In genomic region chr19:23687296-23688021, GRCm38 (mm10) we compare ENCODE assay signal across 8 mouse cellular contexts. TPM values are rescaled to one million over a fixed set of nuclear protein-coding genes. Genes with fewer than 3 reads are reported as not detected.
DNase-seq lines count a peak whose midpoint lies in the region; ATAC-seq and TF ChIP-seq lines count a peak whose summit lies in the region.

Ptar1 (plus strand) TSS chr19:23687429.

- intact Hi-C loops in left cerebral cortex, postnatal 10 days (cut with DNase I) = loop anchor here (2.0 kb wide), 1 partner anchor 71 kb away; the partner anchor contains the start of gene Apba1

- DNase-seq in adrenal gland, adult (ENCODE audit: inconsistent age in 2 of 2, low spot score in 1 of 2) = peak; percentile 93 to 98
- peak; percentile 97 for DNase-seq in gastrocnemius, postnatal 10 days
- DNase-seq in induced T-regulatory cell, adult 2 months (ENCODE audit: low read depth) = peak; percentile 91
- peak; percentile 74 to 94 for DNase-seq in left cerebral cortex, postnatal 10 days (ENCODE audit: extremely low spot score in 1 of 2, low spot score in 2 of 2)
- peak; percentile 90 to 93 for DNase-seq in right cerebral cortex, postnatal 10 days (ENCODE audit: low spot score in 2 of 2)
- DNase-seq in urinary bladder, postnatal 14 days (ENCODE audit: low spot score) = peak; percentile 91

- TF ChIP-seq POLR2A in cortical plate, adult 2 months (IDR thresholded peaks at IDR 0.05; ENCODE audit: extremely low read depth, insufficient read depth, low read length) = peak; percentile 71; the same call in 1 of the 2 replicates

- no peak for TF ChIP-seq CTCF in cortical plate, adult 2 months (IDR thresholded peaks at IDR 0.05; ENCODE audit: extremely low read depth, insufficient read depth, low read length)

- peaks cover 2% of the 10 kb centered on the region; the same call in 1 of the 2 replicates for H3K4me1 ChIP-seq in cortical plate, adult 2 months (ENCODE audit: control insufficient read depth, insufficient read depth, low read length)

- peak; percentile 97 for ATAC-seq in megakaryocyte progenitor cell, adult 5-6 weeks (replicated peaks; ENCODE audit: poor library complexity)

- peak within 1 kb of the TSS; percentile 89 for H3K4me3 ChIP-seq in cortical plate, adult 2 months (ENCODE audit: insufficient read depth, low read length)

- peak within 1 kb of the TSS; percentile 100 for H3K27ac ChIP-seq in cortical plate, adult 2 months (ENCODE audit: insufficient read depth, low read length)

RNA-seq across cellular contexts. Expression of gene Ptar1, which starts in this region (rescaled TPM):
- polyA plus RNA-seq in cortical plate, adult 2 months (2012; rRNA removed) = 8.0 and 8.3 TPM in 2 replicates
- 10 to 100 TPM; 19.6 to 28.5 TPM for total RNA-seq in gastrocnemius, postnatal 10 days (2021)
- 10 to 100 TPM; 31.7 to 42.2 TPM for total RNA-seq in left cerebral cortex, postnatal 10 days (2021)
- total RNA-seq in megakaryocyte progenitor cell, adult 5-6 weeks (2015) = 11.6 and 15.5 TPM in 2 replicates
- total RNA-seq in megakaryocyte progenitor cell, adult 5-6 weeks (2017) = 11.0 and 13.6 TPM in 2 replicates

Comparison
In these comparisons a context has a peak if more than half of its experiments do, and no peak if none do; other contexts are left out.
1. Peak in every context shown above with its lines: DNase-seq, ATAC-seq, H3K4me3 ChIP-seq and H3K27ac ChIP-seq.